Mouse (Mus musculus) gonadal fat pad, adult 2 months (tissue): ENCODE results near the gene Rftn1. TPM values are rescaled to one million over a fixed set of nuclear protein-coding genes. Genes with fewer than 3 reads are reported as not detected.

Source experiments
- DNase-seq: peaks from one replicate; pipeline ENCODE4 v3.0.0-alpha.2; 2012; ENCODE audit warnings: low read depth
- polyA plus RNA-seq: library from polyadenylated mRNA; depleted of rRNA; stranded (reverse); fragments of >200 nt; gene quantifications from 2 replicates; pipeline ENCODE4 v1.2.3, GENCODE M21; 2012

The Rftn1 gene
- polyA plus RNA-seq, 1 experiment: 15.8 TPM

DNA sequence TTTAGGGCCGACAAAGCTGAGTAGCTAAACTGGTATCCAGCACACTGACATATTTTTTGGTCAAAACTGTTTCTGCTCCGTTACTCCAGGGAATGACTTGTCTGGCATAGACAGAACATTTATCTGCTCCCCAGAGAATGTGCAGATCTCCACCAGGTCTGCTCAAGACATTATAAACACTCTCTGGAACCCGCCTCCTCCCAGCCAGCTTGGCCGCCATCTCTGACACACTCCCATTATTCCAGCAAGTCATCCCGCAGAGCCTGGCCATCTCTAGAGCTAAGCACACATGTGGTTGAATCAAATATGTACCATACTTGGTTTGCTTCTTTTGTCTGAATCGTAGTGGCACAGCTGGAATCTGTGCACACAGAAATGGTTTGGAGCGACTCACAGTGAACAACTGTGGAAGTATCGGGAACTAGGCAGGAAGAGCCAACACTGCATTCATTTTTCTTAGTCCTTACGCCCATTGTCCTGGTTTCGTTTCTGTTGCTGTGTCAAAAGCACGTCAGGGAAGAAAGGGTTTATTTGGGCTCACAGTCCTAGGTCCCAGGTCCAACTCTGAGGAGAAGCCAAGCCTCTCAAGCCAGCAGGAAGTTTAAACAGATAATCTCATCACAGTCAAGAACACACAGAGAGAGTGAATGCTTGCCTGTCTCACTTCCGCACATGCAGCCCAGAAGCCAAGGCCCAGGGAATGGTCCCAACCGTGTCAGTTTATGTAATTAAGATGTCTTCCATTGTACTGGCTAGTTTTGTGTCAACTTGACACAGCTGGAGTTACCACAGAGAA lies 126.4 kb downstream of the Rftn1 start:
- no peak for DNase-seq

DNA sequence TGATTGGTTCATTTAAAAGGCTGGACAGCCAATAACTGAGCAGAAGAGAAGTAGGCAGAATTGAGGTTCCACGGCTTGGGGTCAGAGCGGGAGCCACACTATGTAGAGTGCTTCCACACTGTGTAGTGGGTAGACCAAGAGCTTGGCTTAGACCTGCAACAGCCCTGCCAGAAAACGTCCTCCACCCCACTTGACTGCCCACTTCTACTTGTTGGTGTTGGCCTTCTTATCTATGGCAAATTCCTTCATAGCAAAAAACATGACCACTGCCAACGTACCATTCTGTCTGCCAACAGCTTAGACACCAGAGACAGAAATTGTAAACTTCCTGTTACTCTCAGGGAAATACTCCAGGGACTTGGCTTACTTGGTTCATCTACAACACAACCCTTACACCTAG lies 127.8 kb downstream of the Rftn1 start:
- no peak for DNase-seq

DNA sequence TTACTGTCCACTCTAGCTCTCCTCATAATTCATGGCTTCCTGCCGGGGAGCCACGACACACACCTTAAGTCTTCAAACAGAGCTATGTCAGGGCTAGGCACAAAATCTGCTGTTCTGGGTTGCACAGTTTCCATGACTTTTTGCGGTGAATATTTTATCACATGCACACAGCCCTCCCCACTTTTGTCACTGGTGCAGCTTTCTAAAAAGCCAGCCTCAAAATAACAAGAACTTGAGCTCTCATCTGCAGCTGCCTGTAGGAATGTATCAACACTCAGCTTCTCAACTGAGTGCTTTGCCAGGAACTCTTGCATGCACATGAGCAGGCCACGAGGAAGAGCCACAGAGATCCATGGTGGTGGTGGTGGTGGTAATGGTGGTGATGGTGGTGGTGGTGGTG lies 129.0 kb downstream of the Rftn1 start:
- DNase-seq: no peak

DNA sequence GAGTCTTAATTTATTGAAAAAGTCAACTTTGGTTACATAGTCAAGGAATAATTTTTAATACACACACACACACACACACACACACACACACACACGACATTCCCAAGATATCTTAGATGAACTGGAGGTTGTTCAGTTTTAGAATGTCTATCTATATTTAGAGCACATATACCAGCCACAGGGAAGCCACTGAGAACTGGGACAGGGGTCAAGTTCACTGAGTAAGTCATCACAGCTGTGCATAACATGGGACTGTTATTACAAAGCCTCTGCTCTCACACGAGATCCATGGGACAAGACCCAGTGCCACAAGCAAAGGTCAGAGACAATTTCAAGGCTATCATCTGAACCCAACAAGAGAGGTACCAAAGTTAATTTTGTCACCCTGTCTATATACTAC lies 130.3 kb downstream of the Rftn1 start:
- no peak for DNase-seq

GRCm38 (mm10) chr17:50059417-50059816 lies 131.1 kb downstream of the Rftn1 start:
- no peak for DNase-seq

- no peak for DNase-seq
Observed at GRCm38 (mm10) chr17:50055154-50055756, 135.2 kb downstream of the Rftn1 start.

DNA sequence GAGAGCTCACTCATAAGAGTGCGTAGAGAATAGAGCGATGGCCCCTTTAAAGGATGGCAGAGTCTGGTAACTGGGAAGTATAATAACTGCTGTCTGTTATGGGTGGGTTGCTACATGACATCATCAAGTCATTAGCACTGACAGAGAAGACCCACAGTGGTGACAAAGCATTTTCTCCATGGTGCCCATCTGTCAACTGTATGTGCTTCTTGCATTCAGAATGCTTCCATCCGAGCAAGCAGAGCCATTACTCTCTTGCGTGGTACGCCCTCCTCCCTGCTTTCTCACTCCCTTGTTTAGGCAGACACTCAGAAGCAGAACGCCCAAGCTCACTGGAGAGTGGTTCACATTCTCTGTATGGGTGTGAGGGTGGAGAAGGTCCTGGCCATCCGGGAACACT lies 135.9 kb downstream of the Rftn1 start:
- DNase-seq: no peak

DNA sequence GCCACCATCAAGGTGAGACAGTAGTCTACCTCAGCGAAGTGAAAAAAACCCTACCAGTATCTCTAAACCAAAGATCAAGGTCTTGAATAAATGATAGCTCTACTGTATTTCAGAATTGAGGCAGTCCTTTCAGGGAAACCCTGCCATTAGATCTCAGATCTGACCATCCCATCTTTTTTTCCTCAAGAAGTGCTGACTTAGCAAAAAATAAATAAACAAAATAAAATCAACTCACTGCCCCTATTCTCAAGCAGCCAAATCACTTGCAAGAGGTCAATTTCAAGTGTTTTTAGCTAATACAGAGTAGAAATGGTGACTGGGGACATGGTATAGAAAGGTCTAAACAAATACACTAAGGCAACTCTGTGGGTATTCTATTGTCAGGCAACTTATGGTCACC lies 136.5 kb downstream of the Rftn1 start:
- DNase-seq: no peak

- DNase-seq: no peak
Observed at GRCm38 (mm10) chr17:50052741-50053468, 137.6 kb downstream of the Rftn1 start.

GRCm38 (mm10) chr17:50050456-50050855 lies 140.0 kb downstream of the Rftn1 start:
- no peak for DNase-seq

GRCm38 (mm10) chr17:50048209-50048608 lies 142.3 kb downstream of the Rftn1 start:
- no peak for DNase-seq

DNA sequence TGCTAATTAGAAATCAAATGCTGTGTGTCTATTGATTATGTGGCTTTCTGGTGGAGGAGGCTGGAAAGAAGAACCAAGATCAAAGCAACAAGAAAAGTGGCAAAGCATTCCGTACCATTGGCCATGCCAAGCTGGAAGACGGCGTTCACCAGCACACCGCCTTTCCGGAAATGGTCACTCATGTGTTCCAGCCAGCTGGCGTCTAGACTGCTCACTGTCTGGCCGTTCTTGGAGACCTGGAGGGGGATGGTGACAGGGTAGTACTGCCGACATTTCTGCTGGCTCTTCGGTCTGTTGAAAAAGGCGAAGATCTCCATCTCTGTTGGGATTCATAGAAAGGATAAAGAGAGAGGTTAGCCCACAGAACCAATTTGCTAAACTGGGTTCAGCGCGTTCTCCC lies 143.3 kb downstream of the Rftn1 start:
- DNase-seq: no peak

GRCm38 (mm10) chr17:50040727-50041410 lies 149.6 kb downstream of the Rftn1 start:
- no peak for DNase-seq

DNA sequence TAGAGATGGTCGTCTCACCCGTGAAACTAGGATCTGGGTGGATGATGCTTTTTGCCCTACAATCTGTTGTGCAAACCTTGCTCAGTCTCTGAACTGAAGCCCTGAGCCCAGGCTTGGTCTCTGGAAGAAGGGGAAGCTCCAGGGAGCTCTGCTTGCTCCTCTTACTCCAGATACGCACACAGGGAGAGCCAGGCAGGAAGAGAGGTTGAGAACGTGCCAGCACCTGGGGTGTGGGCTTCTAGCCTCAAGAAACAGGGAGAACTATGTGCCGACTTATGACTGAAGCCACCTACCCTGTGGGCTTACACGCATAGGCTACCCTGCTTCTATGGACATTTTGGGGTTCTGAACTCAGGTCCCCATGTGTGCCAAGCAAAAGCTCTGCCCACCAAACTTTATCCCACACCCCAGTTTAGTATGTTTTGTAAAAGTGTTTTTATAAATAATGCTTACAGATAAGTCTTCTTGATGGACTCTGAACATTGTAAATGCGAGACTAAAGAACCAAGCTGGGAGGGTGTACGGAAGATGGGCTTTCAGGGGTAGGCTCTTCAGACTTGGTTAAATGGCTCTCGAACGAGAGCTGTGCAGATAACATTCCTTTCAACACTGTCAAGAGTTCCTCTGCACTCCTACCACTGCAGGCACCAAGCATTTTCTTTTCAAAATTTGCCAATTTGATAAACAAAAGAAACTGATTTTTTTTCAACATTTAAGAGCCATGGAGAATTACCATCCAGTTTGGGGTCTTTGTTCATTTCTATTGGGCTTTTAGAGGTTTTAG lies 152.4 kb downstream of the Rftn1 start:
- DNase-seq: no peak

DNA sequence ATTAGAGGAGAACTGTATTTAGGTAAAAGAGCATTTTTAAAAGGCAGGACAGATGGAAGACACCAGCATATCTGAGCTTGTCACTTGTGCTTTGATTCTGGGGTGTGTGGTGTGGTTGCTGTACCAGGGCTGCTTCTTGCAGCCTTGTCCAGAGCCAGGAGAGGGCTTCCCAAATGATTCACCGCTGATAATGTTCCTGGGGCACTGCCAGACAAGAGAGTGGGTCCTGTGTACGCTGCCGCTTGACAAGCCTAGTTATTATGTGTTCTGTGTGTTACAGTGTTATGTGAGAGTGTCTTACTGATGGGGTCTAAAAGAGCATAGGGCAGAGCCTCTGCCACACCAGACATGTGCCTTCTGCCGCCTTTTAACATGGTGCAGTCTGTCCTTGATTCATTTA lies 153.1 kb downstream of the Rftn1 start:
- no peak for DNase-seq

- DNase-seq: no peak
Observed at GRCm38 (mm10) chr17:50036751-50037385, 153.6 kb downstream of the Rftn1 start.

DNA sequence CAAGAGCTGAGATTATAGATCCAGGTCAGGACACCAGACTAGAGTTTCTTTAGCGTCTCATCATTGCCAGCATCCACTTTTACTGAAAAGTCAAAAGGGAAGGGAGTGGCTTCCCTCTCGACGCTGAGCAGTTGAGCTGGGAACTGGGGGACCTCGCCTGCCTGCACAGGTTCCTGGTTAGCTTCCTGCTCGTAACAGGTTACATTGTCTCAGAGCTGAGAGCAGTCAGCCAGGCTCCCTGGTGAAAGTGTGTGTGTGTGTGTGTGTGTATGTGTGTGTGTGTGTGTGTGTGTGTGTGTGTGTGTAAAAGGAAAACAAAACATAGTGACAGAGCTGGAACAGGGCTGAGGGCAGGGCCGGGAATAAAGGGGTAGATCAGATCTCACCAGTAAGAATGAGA lies 156.8 kb downstream of the Rftn1 start:
- DNase-seq: no peak

- DNase-seq: no peak
Observed at GRCm38 (mm10) chr17:50031548-50032491, 158.7 kb downstream of the Rftn1 start.

DNA sequence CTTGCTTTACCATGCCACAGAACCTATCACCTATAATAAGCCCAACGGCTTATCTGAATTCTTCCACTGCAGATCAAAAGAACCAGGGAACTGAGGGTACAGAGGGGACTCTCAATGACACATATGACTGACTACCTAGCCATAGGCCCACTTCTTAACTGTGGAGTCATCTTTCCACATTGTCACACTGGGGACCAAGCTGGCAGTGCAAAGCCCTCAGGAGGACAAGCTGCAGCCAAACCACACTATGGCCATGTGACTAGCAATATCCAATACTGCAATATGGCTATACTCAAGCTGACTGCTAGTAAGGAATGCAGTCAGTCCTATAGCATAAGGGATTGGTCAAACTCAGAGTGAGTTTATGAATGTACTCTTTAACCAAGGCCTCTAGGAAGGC lies 164.8 kb downstream of the Rftn1 start:
- no peak for DNase-seq

GRCm38 (mm10) chr17:50025173-50025626 lies 165.3 kb downstream of the Rftn1 start:
- DNase-seq: no peak
